Mouse (Mus musculus) retina, postnatal 1 day (tissue): Measurements from ENCODE around the gene Fam71f1.
A peak's percentile ranks its signal among the peaks of the same experiment; 100 is the strongest.

Experiments used
- DNase-seq: peaks from one replicate; pipeline ENCODE4 v3.0.0-alpha.2; 2012

Gene Fam71f1

DNA sequence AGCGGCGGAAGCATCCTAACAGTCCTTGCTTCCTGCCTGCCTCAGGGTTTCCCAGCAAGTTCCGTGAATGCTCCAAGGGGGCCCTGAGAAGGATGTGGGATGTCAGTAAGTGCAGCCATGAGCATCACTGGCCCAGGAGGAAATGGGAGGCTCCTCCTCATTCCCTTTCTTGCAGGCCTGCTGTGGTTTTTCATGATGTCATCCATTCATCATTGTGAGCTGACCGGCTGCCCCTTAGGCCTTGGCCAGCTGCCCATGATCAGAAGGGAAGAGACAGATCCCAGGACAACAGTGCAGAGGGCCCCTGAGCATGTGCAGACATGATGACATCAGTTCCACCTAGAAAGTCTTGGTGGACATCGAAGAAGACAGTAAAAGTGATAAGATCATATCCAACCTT is at the start of gene Fam71f1:
TSS of gene Fam71f1 (plus strand) at position 262 of the 400 bp plus-strand sequence.
- DNase-seq: peak; percentile 70

DNA sequence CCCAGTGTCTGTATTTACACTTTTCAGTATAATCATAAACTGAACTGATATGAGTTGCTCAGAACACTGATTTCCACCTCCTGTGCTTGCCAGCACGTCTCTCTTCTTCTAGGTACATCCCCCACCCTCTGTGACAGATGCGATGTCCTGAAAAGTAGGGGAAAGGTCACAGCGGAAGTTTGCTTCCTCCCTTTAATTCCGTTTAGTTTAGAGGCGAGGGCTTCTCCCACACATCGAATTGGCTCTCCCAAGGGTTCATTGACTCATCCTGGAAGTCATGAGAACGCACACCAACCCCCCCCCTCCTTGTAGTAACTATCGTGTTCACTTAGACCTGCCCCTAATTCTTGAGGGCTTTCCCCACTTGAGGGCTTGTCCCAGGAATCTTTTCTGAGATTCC is 48.0 kb upstream of the Fam71f1 start:
- no peak for DNase-seq

DNA sequence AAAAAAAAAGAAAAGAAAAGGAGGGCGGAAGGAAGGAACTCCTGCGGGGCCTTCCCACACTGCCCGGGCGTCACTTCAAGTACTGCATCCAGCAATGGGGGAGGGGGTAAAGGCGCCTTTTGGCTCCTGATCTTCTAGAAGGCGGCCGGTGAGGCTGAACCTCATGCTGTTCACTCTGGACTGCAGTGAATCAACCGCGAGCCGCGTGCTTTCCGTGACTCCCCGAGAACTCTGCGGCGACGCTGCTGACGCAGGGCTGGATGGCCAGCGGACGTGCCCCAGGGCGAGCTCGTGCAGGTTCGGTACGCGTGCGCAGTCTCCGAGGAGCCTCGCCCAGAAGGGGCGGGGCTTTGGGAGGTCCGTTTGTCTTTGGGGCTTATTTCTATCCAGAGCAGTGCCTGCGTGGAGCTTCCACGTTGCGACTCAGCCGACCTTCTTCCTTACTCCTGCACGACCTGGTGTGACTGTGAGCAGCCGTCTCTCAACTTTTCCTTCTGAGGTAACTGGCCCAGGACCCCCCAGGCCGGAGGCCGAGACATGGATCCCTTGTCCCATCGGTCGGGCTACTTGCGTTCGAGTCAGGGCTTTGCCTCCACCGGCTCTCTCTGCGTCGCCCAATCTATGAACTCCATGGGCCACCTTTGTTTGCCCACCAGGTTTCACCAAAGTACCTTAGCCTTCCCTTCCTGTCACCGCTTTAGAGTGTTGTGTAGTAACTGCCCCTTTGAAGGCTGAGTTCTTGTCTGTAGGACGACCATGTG is 46.4 kb upstream of the Fam71f1 start, which contains the start of gene Hilpda:
TSS of gene Hilpda (plus strand) at position 177 of the 761 bp plus-strand sequence.
- DNase-seq: peak; percentile 95

DNA sequence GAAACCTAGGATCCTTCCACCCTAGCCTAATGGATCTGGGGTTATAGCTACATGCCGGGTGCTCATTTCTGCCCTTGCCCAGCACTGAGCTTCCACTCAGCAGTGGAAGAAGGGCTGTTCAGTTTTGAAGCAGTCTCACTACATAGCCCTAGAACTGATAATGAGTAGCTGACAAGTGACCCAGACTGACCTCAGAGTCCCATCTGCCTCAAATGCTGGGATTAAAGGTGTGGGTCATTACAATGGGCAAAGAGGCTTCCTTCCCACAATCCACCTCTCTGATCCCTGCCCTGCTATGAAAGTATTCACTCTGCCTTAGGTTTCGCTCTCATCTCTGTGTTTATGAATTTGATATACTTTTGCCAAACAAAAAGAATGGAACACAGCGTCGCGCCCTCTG is 42.2 kb upstream of the Fam71f1 start:
- DNase-seq: peak; percentile 61

DNA sequence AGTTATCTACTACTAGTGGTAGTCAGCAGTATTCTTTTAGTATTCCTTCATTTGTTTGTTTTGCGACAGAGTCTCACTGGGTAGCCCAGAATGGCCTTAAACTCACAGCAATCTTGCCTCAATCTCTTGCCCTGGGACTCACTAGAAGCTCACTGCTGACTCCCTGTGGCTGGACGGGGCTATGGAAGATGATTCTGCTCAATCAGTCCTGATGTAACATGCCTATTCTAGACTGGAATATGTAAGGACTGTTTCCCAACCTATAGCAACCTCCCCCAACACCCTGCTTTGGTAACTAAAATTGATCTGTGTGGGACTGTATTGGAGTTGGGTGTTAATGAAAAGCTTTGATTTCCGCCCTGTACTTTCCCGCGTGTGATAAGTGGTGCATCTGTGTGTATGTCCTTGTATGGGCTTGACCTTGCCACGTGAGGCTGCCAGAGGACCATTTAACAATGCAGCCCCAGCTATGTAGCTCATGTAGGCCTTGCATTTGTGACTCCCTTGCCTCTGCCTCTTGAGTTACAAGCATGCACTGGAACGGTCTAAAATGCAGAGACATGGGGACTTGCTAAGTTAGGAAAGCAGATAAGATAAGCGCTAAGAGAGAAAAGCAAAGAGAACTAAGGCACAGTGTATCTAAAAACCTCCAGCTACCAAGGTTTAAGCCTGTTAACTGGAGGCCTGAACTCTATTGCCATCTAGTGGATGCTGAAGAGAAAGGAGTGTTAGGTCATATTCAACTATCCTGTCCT is 40.2 kb upstream of the Fam71f1 start:
- peak; percentile 86 for DNase-seq

DNA sequence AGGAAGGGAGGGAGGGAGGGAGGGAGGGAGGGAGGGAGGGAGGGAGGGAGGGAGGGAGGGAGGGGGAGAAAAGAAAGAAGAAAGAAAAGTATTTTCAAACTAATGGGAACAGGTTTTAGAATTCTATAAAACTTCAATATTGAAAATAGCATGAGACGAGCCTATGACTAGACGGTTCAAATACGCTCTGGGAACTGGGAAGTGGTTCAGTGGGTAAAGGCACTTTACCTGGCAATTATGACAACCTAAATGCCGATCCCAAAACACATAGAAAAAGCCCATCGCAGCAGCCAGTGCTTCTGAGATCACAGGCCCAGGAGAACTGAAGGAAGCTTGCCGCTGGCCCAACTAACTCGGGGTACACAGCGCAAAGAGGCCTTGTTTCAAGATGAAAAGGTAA is 39.6 kb upstream of the Fam71f1 start, which contains the start of gene Fam71f2:
TSS of gene Fam71f2 (plus strand) at position 301 of the 400 bp plus-strand sequence.
- no peak for DNase-seq

DNA sequence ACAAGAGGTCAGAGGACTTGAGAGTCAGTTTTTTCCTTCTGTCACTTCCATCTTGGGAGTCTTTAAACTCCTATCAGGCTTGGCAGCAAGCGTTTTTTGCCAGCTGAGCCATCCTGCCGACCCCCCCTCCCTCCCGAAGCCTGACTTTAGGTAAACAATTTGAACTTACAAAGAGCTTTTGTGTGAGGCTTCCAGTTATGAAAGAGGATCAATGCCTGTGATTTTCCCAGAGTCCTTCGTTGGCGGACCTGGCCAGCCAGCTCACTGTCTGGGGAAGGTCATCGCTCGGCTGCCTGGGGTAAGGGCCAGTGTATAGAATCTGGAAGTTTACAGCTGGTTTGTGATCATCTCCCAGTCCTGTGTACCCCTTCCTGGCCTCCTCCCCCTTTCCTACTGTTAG is 38.3 kb upstream of the Fam71f1 start:
- peak; percentile 14 for DNase-seq

DNA sequence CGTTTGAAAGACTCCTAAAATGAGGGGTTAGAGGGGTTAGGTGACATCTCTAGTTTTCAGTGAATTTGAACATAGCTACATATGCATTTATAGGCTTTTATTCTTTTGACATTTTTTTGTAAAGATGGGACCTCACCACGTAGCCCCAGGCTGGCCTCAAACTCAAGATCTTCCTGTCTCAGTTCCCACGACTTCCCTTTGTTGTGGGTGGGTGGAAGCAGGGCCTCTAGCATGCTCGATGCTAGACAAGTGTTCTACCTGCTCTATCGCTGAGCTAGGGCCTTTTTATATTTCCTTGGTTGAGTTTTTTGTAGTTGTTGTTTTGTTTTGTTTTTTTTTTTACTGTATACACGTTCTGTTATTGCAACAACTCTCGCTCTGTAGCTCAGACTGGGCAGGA is 32.1 kb upstream of the Fam71f1 start:
- DNase-seq: no peak

DNA sequence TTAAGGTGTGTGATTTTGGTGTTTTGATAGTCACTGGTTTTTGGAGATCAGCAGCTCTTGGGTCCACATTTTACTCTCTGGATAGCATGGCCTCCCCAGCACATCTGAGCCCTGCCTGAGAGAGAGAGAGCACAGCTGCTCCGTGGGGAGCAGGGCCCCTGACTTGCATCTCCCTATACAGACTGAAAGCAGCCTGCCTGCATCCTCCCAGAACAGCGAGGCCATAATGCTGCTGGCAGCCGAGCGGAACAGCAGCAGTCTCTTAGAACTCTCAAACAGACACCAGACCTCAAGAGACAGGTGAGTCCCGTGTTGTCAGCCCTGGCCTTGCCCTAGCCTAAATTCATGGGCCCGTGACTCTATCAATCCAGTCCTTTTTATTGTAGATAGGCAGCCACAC is 31.5 kb upstream of the Fam71f1 start:
- no peak for DNase-seq

DNA sequence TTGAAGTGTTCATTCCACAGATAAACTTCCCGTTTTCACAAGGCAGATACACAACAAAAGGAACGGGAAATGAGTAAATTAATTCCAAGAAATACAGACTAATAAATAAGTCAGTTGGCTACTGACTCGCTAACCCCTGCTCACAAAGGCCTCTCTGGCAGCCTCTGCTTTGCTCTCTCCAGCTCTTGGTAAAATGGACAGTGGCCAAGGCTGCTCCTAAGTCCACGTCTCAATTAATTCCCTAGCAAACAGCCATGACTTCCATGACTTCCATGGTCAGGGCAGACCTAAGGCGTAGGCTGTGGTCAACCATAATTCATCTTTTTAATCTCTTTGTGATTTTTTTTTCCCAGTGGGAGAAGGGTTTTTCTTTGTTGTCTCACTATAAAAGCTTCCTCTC is 31.0 kb upstream of the Fam71f1 start:
- DNase-seq: no peak

DNA sequence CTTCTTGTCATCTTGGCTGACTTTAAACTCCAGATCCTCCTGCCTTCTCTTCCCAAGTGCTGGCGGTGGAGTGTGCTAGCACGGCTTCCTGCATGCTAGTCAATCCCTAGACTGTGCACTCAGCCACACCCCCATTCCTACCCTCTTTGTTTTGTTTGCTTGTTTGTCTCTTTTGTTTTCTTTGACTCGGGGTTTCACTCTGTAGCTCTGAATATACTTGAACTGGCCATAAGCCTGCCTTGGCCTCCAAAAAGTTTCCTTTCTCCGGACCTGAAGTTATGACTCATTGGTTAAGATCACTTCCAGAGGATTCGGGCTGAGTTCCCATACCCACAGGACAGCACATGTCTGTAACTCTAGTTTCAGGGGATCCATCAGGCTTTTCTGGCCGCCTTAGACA is 30.3 kb upstream of the Fam71f1 start:
- DNase-seq: no peak

DNA sequence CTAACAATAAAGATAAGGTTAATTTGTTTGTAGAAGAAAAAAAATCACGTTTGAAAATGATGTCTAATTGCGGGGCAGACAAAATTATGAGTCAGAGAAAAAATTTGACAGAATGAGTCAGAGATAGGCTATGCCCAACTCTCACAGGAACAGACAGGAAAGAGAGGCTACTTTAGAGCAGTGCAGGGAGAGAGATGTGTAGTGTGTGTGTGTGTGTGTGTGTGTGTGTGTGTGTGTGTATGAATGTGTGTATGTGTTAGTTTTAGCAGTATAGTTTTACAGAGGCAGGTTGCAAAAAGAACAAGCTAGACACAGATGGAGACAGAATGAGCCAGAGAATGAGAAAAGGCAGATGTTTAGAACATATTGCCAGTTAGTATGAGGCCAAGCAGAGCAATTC is 19.8 kb upstream of the Fam71f1 start:
- DNase-seq: no peak

DNA sequence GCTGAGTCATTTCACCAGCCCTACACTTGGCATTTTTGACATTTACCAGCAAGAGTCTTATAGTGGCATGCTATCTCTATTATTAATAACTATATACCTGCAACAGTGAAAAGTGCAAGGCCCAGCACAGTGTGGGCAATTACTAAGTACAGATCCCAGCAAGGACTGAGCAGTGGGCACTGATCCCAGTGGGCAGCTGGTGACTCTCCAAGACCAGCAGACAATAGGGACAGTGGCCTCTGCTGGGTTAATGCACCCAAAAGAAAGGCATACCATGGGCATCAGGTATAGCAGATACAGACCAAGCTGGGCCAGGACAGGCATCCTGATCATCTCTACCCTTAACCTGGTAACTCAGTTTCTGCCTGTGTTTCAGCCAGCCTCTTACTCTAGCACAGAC is 15.7 kb upstream of the Fam71f1 start:
- no peak for DNase-seq

DNA sequence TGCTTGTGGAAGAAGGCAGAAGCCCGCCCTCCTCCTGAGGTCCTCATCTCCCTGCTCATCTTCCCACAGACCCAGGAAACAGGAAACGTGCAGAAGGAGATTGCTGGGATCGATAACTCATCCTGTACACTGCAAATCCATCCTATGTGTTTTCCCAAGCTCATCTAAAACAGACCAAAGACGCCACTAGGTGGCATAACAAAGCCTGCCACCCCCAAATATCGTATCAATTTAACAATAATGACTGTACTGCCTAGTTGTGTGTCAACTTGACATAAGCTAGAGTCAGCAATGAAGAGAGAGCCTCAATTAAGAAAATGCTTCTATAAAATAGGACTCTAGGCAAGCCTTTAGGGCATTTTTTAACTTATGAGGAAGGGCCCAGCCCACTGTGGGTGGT is 15.2 kb upstream of the Fam71f1 start:
- peak; percentile 9 for DNase-seq

DNA sequence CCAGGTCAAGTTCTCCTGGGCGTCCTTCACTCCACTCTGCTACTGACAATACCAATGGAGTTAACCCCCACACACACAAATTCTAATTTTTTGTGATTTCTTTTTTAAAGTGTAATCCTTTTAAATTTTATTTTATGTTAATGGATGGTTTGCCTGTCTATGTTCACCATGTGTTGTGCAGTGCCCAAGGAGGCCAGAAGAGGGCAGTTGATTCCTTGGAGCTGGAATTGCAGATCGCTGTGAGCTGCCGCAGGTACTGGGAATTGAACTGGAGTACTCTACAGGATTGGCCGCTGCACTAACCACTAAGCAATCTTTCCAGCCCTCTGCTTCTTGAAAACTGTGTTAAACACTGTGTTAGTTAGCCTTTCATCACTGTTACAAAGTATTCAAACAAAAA is 13.5 kb upstream of the Fam71f1 start:
- DNase-seq: no peak

DNA sequence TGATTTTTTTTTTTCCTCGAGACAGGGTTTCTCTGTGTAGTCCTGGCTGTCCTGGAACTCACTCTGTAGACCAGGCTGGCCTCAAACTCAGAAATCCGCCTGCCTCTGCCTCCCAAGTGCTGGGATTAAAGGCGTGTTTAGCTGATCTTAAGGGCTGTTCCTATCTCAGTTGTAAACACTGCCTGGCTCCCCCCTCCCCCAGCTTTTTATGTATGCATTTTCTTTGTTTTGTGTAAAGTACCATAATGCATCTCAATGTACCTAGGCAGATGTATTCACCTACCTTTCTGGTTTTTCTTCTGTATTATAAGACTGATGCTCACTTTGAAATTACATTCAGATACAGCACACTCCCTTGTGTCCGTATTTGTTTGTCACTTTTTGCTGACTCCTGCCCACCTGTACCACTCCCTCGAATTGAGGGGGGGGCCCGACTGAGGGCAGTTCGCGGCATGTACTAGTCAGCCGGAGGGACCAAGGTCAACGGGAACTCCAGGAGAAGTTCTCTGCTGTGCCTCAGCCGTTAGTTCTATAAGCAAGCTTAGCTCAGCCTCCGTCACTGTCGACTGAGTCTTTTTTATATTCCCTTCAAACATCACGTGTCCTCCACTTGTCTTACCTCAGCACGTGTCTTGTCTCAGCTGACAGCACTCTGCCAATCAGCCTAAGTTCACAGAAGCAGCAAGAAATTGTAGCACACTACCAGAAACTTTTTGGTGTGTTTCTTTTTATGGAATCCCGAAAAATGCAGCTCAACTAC is 9.9 kb upstream of the Fam71f1 start:
- DNase-seq: no peak

DNA sequence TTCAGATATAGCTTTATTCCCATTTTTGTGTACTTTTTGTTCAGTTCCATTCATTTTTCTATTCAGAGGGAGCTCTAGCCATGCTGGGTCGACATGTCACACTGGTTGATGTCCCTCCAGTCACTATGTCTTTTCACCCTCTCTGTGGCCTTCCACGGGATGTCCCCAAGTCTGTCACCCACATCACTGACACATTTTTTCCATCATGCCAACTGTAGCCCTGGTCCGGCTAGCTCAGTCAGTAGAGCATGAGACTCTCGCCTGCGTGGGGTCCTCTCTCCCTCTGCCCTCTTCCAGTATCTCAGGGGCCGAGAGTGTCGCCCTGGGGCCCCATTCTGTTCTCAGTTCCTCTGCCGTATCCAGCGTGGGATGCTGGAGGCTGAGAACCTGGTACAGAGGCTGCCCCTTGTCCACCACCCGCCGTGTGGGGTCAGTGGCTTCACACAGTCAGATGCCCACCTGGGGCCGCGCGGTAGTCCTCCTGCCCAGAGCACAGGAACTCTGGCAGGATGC is 5.2 kb upstream of the Fam71f1 start:
- no peak for DNase-seq

DNA sequence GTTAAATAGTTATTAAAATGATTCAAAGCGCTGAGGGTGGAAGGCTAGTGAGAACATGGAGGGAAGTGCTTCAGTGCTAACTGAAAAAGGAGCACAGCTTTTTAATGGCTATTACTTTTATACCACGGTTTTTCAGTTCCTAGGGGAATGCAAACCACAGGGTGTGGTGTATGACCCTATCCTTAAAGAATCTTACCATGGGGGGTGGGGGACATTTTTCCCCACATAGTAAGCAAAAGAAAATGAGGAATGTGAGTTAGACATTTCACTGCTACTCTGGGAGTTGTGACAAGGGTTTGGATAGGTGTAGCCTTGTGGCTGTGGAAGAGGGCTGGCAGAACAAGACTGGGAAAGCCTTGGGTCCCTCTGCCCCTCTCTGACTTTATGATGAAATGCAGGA is 1.7 kb upstream of the Fam71f1 start:
- DNase-seq: no peak

DNA sequence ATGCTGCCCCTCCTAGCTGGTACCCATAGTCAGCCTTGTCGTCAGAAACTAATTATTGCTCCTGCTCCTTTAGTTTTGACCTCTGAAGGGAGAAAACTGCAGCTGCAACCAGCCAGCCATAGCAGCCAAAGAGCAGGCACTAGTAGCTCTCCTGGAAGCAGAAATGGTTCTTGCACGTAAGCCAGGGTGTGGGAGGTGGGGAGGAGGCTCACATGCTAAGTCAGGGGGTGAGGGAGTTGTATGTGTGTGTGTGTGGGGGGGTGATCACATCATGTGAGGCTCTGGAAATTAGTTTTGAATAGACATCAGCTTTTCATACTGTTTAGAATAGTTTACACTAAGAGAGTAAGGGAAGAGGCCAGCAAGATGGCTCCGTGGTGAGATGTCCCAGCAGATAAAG is 999 bp upstream of the Fam71f1 start:
- DNase-seq: no peak

DNA sequence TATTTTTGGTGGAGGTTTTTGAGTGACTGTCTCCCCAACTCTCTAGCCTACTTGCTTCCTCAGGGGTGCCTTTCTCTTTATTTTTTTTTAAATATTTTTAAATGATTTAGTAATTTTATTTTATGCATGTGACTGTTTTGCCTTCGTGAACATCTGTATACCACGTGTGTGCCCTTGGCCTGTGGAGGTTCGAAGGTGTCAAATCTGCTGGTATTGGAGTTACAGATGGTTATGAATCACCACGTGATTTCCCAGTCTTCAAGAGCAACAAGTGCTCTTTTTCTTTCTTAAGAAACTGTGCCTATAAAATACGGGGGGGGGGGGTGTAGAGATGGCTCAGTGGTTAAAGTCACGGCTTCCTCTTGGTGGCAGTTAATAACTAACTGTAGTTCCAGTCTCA is 2.6 kb downstream of the Fam71f1 start:
- DNase-seq: no peak

DNA sequence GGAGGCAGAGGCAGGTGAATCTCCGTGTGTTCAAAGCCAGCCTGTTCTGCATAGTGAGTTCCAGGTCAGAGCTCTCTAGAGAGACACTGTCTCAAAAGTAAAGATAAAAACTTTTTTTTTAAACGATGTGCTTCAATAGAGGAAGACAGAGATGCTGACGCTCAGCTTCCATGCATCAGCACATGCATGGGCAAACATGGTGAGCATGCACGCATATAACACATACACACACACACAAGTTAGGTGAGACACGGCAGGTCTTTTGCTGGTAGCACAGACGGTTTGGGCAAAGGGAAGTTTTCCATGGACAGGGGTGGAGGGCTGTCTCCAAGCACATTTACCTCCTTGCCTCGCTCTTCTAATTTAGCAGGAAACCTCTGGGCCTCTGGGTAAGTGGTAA is 3.2 kb downstream of the Fam71f1 start:
- no peak for DNase-seq

DNA sequence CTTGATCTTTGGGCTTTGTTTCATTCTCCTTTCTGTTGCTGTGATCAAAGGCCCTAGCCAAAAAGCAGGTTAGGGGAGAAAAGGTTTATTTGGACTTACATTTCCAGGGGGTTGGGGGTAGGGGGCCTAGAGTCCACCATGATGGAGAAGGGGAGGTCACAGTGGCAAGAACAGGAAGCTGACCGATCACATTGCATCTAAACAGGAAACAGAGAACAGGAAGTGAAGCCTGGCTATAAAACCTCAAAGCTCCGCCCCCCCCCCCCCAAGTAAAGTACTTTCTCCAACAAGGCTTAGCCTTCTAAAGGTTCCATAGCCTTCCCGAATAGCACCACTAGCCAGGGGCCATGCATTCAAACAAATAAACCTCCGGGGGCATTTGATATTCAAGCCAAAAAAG is 3.8 kb downstream of the Fam71f1 start:
- no peak for DNase-seq

DNA sequence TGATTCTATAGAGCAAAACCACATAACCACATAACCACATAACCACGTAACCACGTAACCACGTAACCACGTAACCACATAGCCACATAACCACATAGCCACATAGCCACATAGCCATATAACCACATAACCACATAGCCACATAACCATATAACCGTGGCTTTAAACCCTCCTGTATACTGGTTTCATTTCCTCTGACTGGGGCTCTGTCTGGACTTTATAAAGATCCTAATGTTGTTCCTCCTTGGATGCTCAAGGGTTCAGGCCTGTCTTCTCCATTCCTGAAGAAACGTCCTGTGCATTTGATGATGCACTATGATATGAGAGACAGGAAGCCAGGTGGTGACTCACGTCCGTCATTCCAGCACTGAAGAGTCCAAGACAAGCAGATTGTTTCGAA is 8.0 kb downstream of the Fam71f1 start:
- DNase-seq: no peak
